Mouse (Mus musculus) limb, embryonic 11.5 days (tissue): ENCODE data around the gene Zfp646. TPM values are rescaled to one million over a fixed set of nuclear protein-coding genes. Genes with fewer than 3 reads are reported as not detected.

ENCODE experiments used
- polyA plus RNA-seq: library from polyadenylated mRNA; unstranded; fragments of >200 nt; fragmentation: Nextera tagmentation; extraction: Ambion mirVana; gene quantifications from 2 replicates; pipeline ENCODE4 v1.2.1, GENCODE M21; 2014

The Zfp646 gene
- polyA plus RNA-seq, 1 experiment from 2014 or later: 15.8 TPM

Other genes with a start within 250 kb of the Zfp646 start
- 83.9 and 85.5 TPM in 2 replicates for gene Bcl7c, start 167.3 kb upstream of the Zfp646 start, polyA plus RNA-seq
- 19.6 and 21.4 TPM in 2 replicates for gene Ctf1, start 163.5 kb upstream of the Zfp646 start, polyA plus RNA-seq
- gene Ctf2, start 144.1 kb upstream of the Zfp646 start, polyA plus RNA-seq: 0.32 and 0.70 TPM in 2 replicates
- gene Fbxl19, start 131.7 kb upstream of the Zfp646 start, polyA plus RNA-seq: 9.8 and 10.9 TPM in 2 replicates
- gene Orai3, start 106.4 kb upstream of the Zfp646 start, polyA plus RNA-seq: 11.7 and 12.3 TPM in 2 replicates
- 31.5 and 38.0 TPM in 2 replicates for gene Setd1a, start 99.6 kb upstream of the Zfp646 start, polyA plus RNA-seq
- not detected in 2 replicates for gene Gm49388, start 90.6 kb upstream of the Zfp646 start, polyA plus RNA-seq
- 7.0 and 8.0 TPM in 2 replicates for gene Hsd3b7, start 75.6 kb upstream of the Zfp646 start, polyA plus RNA-seq
- 16.0 and 17.3 TPM in 2 replicates for gene Stx4a, start 51.9 kb upstream of the Zfp646 start, polyA plus RNA-seq
- gene Stx1b, start 51.7 kb upstream of the Zfp646 start, polyA plus RNA-seq: 6.7 and 8.0 TPM in 2 replicates
- gene Zfp668, start 607 bp downstream of the Zfp646 start, polyA plus RNA-seq: 27.7 and 28.9 TPM in 2 replicates
- 0.85 and 0.92 TPM in 2 replicates for gene Prss53, start 14.7 kb downstream of the Zfp646 start, polyA plus RNA-seq
- not detected in 2 replicates for gene Gm21974, start 19.2 kb downstream of the Zfp646 start, polyA plus RNA-seq
- gene Vkorc1, start 19.4 kb downstream of the Zfp646 start, polyA plus RNA-seq: 63.1 and 66.6 TPM in 2 replicates
- 124 TPM in 2 replicates for gene Bckdk, start 27.9 kb downstream of the Zfp646 start, polyA plus RNA-seq
- gene Kat8, start 36.3 kb downstream of the Zfp646 start, polyA plus RNA-seq: 48.2 and 53.7 TPM in 2 replicates
- 4.0 and 5.0 TPM in 2 replicates for gene Prss8, start 53.9 kb downstream of the Zfp646 start, polyA plus RNA-seq
- gene Prss36, start 70.5 kb downstream of the Zfp646 start, polyA plus RNA-seq: 11.5 and 13.3 TPM in 2 replicates
- gene Fus, start 91.2 kb downstream of the Zfp646 start, polyA plus RNA-seq: 62.7 and 63.1 TPM in 2 replicates
- gene Pycard, start 117.6 kb downstream of the Zfp646 start, polyA plus RNA-seq: 6.7 and 6.9 TPM in 2 replicates
- gene Trim72, start 127.7 kb downstream of the Zfp646 start, polyA plus RNA-seq: 0.10 and 0.20 TPM in 2 replicates
- 0.18 and 0.28 TPM in 2 replicates for gene Itgam, start 186.4 kb downstream of the Zfp646 start, polyA plus RNA-seq
- gene Gm49368, start 186.5 kb downstream of the Zfp646 start, polyA plus RNA-seq: not detected in 2 replicates